Mouse (Mus musculus) ES-E14 (cell line): Measurements from ENCODE around the gene E030018B13Rik.

ENCODE experiments used
- MAFK ChIP-seq: IDR thresholded peaks from 2 replicates; pipeline ENCODE4 v1.6.1; 2014; ENCODE audit warnings: mild to moderate bottlenecking, low read depth, low read length, inconsistent platforms; ENCODE audit not compliant: insufficient read depth
- ZC3H11A ChIP-seq: IDR thresholded peaks from 2 replicates; pipeline ENCODE4 v1.6.1; 2012; ENCODE audit warnings: low read depth, mild to moderate bottlenecking, inconsistent platforms, low read length, borderline replicate concordance

DNA sequence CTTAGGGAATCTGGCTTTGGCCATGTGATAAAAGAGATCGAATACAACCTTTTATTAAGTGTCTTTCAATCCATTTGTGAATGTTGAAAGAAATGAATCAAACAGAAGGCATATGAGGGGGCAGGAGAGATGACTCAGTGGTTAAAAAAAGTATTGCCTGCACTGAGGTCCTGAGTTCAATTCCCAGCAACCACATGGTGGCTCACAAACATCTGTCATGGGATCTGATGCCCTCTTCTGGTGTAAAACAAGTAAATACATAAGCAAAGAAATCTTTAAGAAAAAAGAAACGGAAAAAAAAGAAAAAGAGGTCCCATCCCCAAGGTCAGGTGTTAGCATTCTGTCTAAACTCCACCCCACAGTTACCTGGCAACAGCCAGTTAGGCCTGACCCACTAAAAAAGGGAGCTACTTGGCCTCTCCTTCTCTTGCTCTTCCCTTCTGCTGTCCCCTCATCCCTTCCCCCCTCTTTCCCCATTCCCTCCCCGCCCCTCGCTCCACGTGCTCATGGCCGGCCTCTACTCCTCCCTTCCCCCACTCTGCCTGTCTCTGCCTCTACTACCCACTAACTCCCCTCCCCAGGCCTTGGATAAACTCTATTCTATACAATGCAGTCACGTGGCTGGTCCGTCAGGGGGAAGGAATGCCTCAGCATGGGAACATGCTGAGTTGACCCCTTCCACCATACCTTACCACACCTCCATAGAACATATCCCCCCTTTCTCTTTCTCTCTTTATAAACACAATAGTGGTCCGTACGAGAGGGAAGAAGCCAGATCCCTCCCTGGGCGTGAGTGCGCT lies 3.5 kb upstream of the E030018B13Rik start:
- TF ChIP-seq MAFK (no peak), ZC3H11A (no peak)
